Mouse (Mus musculus) liver, embryonic 16.5 days (tissue): ENCODE measurements at regions not wholly inside any gene's neighbourhood (a gene's known extent, or its start where the extent isn't known, plus 50 kb on each side); places are given as distances from the start of the nearest gene placed in this dataset.

Experiments used
- ATAC-seq: fragments of 200-750 bp; cut with Nextera tagmentation; 2 replicates; pipeline ENCODE4 v1.8.0; 2017; ENCODE audit warnings: low read depth, mild to moderate bottlenecking, moderate number of reproducible peaks, moderate library complexity
- H3K27ac ChIP-seq: fragments of 300-500 bp; sonication (generic); 2 replicates; pipeline ENCODE4 v1.5.1; 2014; ENCODE audit warnings: mild to moderate bottlenecking, low read length
- H3K27me3 ChIP-seq: fragments of 300-500 bp; sonication (generic); 2 replicates; pipeline ENCODE4 v1.6.1; 2014; ENCODE audit warnings: low read depth, low read length, mixed read lengths; ENCODE audit not compliant: control insufficient read depth, insufficient read depth
- H3K36me3 ChIP-seq: fragments of 300-500 bp; sonication (generic); 2 replicates; pipeline ENCODE4 v1.6.1; 2014; ENCODE audit warnings: mild to moderate bottlenecking; ENCODE audit not compliant: control insufficient read depth, insufficient read depth
- H3K4me1 ChIP-seq: fragments of 300-500 bp; sonication (generic); 2 replicates; pipeline ENCODE4 v1.6.1; 2014; ENCODE audit warnings: low read depth, low read length, mixed read lengths; ENCODE audit not compliant: control insufficient read depth
- H3K4me2 ChIP-seq: fragments of 300-500 bp; sonication (generic); 2 replicates; pipeline ENCODE4 v1.6.1; 2014; ENCODE audit warnings: low read depth, low read length, mixed read lengths
- H3K4me3 ChIP-seq: fragments of 300-500 bp; sonication (generic); 2 replicates; pipeline ENCODE4 v1.5.1; 2014; ENCODE audit warnings: low read depth, mild to moderate bottlenecking, low read length
- H3K9ac ChIP-seq: fragments of 300-500 bp; sonication (generic); 2 replicates; pipeline ENCODE4 v1.6.1; 2014; ENCODE audit warnings: low read depth, low read length
- H3K9me3 ChIP-seq: fragments of 300-500 bp; sonication (generic); replicated peaks from 2 replicates; pipeline ENCODE4 v1.6.1; 2016; ENCODE audit warnings: low read length; ENCODE audit not compliant: control insufficient read depth
- WGBS: fragments of 180-500 bp; shearing (Covaris S2); extraction: QIAGEN DNeasy Blood & Tissue Kit; methylation state at CpG from one replicate; pipeline ENCODE4 v1.1.7; 2014; ENCODE audit not compliant: insufficient replicate concordance; 5-methylcytosine and 5-hydroxymethylcytosine counted together

- Histone ChIP-seq H3K9ac (no peak overlapping the region), H3K9me3 (no peaks in the 10 kb centered on the region), H3K4me1 (no peaks in the 10 kb centered on the region), H3K27me3 (no peaks in the 10 kb centered on the region; the same call in none of the 2 replicates), H3K4me2 (no peak overlapping the region), H3K4me3 (no peak overlapping the region), H3K27ac (no peak overlapping the region), H3K36me3 (no peaks in the 10 kb centered on the region)
- no peak for ATAC-seq
- WGBS: 71% methylated on average over 7 of the region's 7 CpGs
Observed at GRCm38 (mm10) chr16:29802085-29802484, 223.0 kb downstream of the Opa1 start.

GRCm38 (mm10) chr16:29802603-29803002 lies 223.5 kb downstream of the Opa1 start:
- Histone ChIP-seq H3K27me3 (no peaks in the 10 kb centered on the region), H3K36me3 (no peaks in the 10 kb centered on the region), H3K4me3 (no peak overlapping the region), H3K9me3 (no peaks in the 10 kb centered on the region), H3K27ac (no peak overlapping the region), H3K9ac (no peak overlapping the region), H3K4me2 (no peak overlapping the region), H3K4me1 (no peaks in the 10 kb centered on the region)
- ATAC-seq: no peak
- WGBS: 56% methylated on average over 6 of the region's 6 CpGs

DNA sequence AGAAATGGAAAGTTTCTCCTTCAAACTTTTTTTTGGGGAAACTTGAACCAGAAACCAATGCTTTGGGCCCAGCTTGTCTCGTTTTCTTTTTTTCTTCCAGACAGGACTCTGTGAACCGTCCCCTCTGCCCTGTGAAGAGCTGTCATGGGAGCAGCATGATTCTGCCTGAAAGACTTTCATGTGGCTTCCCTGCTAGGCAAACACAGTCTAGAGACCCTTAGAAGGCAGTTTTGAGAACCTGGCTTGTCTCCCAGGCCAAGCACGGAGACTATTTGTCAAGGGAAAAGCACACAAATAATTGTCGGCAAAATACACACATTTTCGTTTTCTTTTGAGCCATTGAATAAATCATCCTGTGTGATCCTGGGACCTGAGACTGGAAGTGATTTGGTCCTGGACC lies 228.7 kb downstream of the Opa1 start:
- ATAC-seq: no peak
- no peak overlapping the region for H3K4me3 ChIP-seq
- H3K36me3 ChIP-seq: no peaks in the 10 kb centered on the region
- H3K4me2 ChIP-seq: no peak overlapping the region
- H3K27ac ChIP-seq: no peak overlapping the region
- H3K4me1 ChIP-seq: no peaks in the 10 kb centered on the region
- peaks cover 3% of the 10 kb centered on the region; the same call in 1 of the 2 replicates for H3K27me3 ChIP-seq
- no peaks in the 10 kb centered on the region for H3K9me3 ChIP-seq
- 55% methylated on average over 5 of the region's 5 CpGs for WGBS
- no peak overlapping the region for H3K9ac ChIP-seq

- WGBS: 63% methylated on average over 4 of the region's 4 CpGs
- no peak overlapping the region for H3K4me2 ChIP-seq
- no peaks in the 10 kb centered on the region for H3K9me3 ChIP-seq
- H3K36me3 ChIP-seq: no peaks in the 10 kb centered on the region
- H3K27ac ChIP-seq: no peak overlapping the region
- peaks cover 13% of the 10 kb centered on the region for H3K27me3 ChIP-seq
- H3K9ac ChIP-seq: no peak overlapping the region
- no peak for ATAC-seq
- H3K4me3 ChIP-seq: no peak overlapping the region
- H3K4me1 ChIP-seq: no peaks in the 10 kb centered on the region
Observed at GRCm38 (mm10) chr16:29808851-29809250, 229.7 kb downstream of the Opa1 start.

GRCm38 (mm10) chr16:29813411-29814038 lies 234.4 kb downstream of the Opa1 start:
- peak overlapping the region; percentile 53; the same call in 1 of the 2 replicates for H3K9ac ChIP-seq
- no peaks in the 10 kb centered on the region for H3K4me1 ChIP-seq
- WGBS: 4% methylated on average over 30 of the region's 31 CpGs
- no peaks in the 10 kb centered on the region for H3K36me3 ChIP-seq
- peak overlapping the region; percentile 71 for H3K4me2 ChIP-seq
- no peak for ATAC-seq
- H3K4me3 ChIP-seq: peak overlapping the region; percentile 58
- H3K9me3 ChIP-seq: no peaks in the 10 kb centered on the region
- H3K27me3 ChIP-seq: peaks cover 26% of the 10 kb centered on the region
- no peak overlapping the region for H3K27ac ChIP-seq

GRCm38 (mm10) chr16:29814039-29814438 lies 234.9 kb downstream of the Opa1 start:
- no peak overlapping the region for H3K27ac ChIP-seq
- H3K9me3 ChIP-seq: no peaks in the 10 kb centered on the region
- H3K9ac ChIP-seq: peak overlapping the region; percentile 53; the same call in 1 of the 2 replicates
- H3K36me3 ChIP-seq: no peaks in the 10 kb centered on the region
- ATAC-seq: peak; percentile 75
- peak overlapping the region; percentile 58 for H3K4me3 ChIP-seq
- no peaks in the 10 kb centered on the region for H3K4me1 ChIP-seq
- peaks cover 26% of the 10 kb centered on the region for H3K27me3 ChIP-seq
- H3K4me2 ChIP-seq: peak overlapping the region; percentile 71
- under 1% methylated on average over 32 of the region's 32 CpGs for WGBS

- 57% methylated on average over 2 of the region's 2 CpGs for WGBS
- H3K27me3 ChIP-seq: peaks cover 26% of the 10 kb centered on the region
- H3K9ac ChIP-seq: no peak overlapping the region
- no peak overlapping the region for H3K4me2 ChIP-seq
- no peak overlapping the region for H3K4me3 ChIP-seq
- no peaks in the 10 kb centered on the region for H3K9me3 ChIP-seq
- H3K27ac ChIP-seq: no peak overlapping the region
- no peaks in the 10 kb centered on the region for H3K4me1 ChIP-seq
- ATAC-seq: no peak
- H3K36me3 ChIP-seq: no peaks in the 10 kb centered on the region
Observed at GRCm38 (mm10) chr16:29814655-29815054, 235.5 kb downstream of the Opa1 start.

GRCm38 (mm10) chr16:29815200-29815599 lies 236.1 kb downstream of the Opa1 start:
- H3K4me3 ChIP-seq: no peak overlapping the region
- no peak overlapping the region for H3K4me2 ChIP-seq
- no peaks in the 10 kb centered on the region for H3K4me1 ChIP-seq
- H3K27ac ChIP-seq: no peak overlapping the region
- no peaks in the 10 kb centered on the region for H3K36me3 ChIP-seq
- WGBS: 72% methylated on average over 2 of the region's 2 CpGs
- no peaks in the 10 kb centered on the region for H3K9me3 ChIP-seq
- no peak for ATAC-seq
- H3K9ac ChIP-seq: no peak overlapping the region
- peaks cover 26% of the 10 kb centered on the region for H3K27me3 ChIP-seq

GRCm38 (mm10) chr16:29815632-29816337 lies 236.7 kb downstream of the Opa1 start:
- no peak for ATAC-seq
- Histone ChIP-seq H3K36me3 (no peaks in the 10 kb centered on the region), H3K27me3 (peaks cover 26% of the 10 kb centered on the region), H3K4me3 (no peak overlapping the region), H3K9ac (no peak overlapping the region), H3K4me1 (no peaks in the 10 kb centered on the region), H3K27ac (no peak overlapping the region), H3K9me3 (no peaks in the 10 kb centered on the region), H3K4me2 (no peak overlapping the region)
- WGBS: 74% methylated on average over 10 of the region's 10 CpGs
